Mouse (Mus musculus) MEL (cell line): ENCODE results near the gene Itgam.

ENCODE experiments used
- E2F4 ChIP-seq: IDR thresholded peaks from 2 replicates; pipeline ENCODE4 v1.6.1; 2011; ENCODE audit warnings: low read depth, low read length, improper control_type of control experiment, borderline replicate concordance
- GABPA ChIP-seq: IDR thresholded peaks from 2 replicates; pipeline ENCODE4 v1.6.1; 2012; ENCODE audit warnings: low read depth, mild to moderate bottlenecking, inconsistent platforms, low read length, improper control_type of control experiment, moderate library complexity
- JUND ChIP-seq: IDR thresholded peaks from 2 replicates; pipeline ENCODE4 v1.6.1; 2011; ENCODE audit warnings: low read depth, mild to moderate bottlenecking, improper control_type of control experiment, low read length
- MYC ChIP-seq: IDR thresholded peaks from 2 replicates; pipeline ENCODE4 v1.6.1; 2011; ENCODE audit warnings: low read depth, mild to moderate bottlenecking, low read length, improper control_type of control experiment, moderate library complexity

DNA sequence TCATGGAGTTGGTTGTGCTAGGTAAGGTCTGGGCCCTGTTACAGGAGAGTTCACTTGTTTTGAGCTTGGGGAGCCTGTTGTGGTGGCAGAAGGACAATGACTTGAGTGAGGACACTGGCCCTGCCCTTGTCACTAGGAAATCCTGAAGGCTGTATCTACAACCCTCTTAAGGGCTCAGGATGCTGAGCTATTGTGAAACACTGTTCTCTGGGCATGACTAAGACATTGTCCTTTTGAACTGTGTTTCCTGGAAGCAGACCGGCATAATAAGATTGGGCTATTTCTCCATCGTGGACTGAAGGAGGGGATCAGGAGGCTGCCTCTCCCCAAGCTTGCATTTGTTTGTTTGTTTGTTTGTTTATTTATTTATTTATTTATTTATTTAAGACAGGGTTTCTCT is 43.3 kb upstream of the Itgam start:
- no peak for TF ChIP-seq JUND
- no peak for TF ChIP-seq MYC
- TF ChIP-seq GABPA = no peak
- no peak for TF ChIP-seq E2F4
